Mouse (Mus musculus): ENCODE measurements around the gene Insm1.

GRCm38 (mm10) chr2:146249033-146249432 is 27.3 kb downstream of the Insm1 start:
- TF ChIP-seq CTCF (IDR thresholded peaks at IDR 0.05; ENCODE audit: borderline replicate concordance, control insufficient read depth, extremely low read depth, insufficient read depth, low read length, poor library complexity): no peak
- no peak for TF ChIP-seq POLR2A (IDR thresholded peaks at IDR 0.05; ENCODE audit: control insufficient read depth, extremely low read depth, insufficient read depth, low read length, poor library complexity)

All from thymus, adult 2 months (tissue).